Mouse (Mus musculus): Measurements from ENCODE around the gene Dok7.

Gene Dok7

DNA sequence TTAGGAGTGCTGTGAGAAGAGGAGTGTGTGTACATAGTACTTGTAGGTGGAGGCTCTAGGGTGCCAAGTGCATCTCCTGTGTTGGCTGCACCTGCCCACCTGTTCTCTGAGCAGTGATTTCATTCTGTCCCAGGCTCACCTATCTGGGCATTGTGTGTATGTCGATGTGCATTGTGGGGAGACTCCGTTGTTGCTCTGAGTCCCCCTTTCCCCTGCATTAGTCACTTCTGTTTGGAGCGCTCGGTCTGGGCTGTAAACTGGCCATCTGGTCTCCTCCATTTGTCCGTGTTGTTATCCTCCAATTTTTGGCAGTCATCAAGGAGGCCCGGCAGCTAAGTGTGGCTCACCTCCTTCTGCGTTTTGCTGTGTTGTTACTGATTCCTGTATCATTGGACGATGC lies 63.5 kb downstream of the Dok7 start:
- peak; percentile 80 to 85 for DNase-seq

DNA sequence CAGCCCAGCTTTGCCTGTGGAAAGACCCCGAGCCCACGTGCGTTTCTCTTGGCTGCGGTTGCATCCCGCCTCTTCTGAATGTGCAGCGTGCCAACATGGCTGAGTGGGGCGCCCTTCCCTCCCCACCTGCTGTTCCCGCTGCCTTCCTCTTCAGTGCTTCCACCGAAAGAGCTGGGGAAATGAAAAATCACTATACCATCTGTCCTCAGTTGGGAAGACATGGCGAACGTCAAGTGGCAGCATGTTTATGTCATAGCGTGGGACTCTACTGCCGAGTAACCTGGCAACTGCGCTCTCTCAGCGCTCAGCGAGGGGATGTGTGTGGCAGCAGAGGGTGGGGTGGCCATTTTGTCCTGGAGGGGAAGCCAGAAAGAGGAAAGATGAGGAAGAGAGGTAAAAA lies 72.6 kb downstream of the Dok7 start:
- DNase-seq: peak in 1 of 2 experiments; percentile 34

DNA sequence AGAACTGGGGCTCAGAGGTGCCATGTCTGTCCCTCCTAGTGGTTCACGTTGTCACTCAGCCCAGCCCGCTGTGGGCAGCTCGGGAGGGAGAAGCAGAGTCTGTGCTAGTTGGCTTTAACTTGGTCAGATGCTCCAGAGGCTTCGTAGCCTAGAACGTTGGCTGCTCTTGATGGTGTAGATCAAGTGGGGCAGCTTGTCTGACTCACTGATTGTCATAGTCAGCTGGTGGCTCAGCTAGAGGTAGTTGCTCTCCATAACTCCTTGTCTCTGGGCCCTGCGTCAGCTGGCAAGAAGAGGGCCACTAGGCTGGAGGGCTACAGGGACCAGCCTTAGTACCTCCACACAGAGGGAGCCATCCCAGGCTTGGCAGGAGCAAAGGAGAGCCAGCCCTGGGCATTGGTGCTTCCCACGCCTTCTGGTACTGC lies 73.2 kb downstream of the Dok7 start:
- peak in 1 of 2 experiments; percentile 45 for DNase-seq

DNA sequence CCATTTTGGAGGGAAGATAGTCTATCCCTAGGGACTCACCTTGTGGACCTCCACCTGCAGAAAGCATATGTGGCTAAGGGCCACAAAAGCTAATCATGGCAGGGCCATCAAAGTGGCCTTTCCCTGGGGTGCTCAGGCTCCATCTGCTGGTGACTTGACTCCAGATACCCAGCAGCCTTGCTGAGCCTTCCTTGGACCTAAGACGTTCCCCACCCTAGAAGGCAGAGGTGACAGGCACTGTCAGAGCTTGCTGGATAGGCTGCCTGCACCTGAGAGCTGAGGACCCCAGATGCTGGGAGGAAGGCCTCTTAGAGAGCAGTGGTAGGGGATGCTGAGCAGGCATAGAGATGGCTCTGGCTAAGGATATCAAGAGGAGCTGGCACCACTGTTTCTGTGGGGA lies 74.7 kb downstream of the Dok7 start:
- DNase-seq: peak; percentile 57 to 60

DNA sequence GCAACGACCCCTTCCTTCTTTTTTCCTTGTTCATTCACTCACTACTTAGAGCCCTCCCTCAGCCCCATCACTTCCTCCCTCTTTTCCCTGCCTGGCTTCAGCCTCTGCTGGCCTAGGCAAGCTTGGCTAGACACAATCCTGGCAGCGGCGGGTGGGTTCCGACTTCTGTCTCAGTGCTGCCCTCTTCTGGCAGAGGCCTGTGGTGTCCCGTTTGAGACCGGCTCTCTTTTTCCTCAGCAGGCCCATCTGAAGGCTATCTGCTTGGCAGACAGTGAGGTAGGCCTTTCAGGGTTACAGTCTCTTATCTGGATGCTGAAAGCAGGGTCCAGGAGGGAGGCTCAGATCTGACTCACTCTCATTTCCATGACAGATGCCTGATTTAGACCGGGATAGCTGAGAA lies 75.2 kb downstream of the Dok7 start:
- DNase-seq: peak; percentile 94

DNA sequence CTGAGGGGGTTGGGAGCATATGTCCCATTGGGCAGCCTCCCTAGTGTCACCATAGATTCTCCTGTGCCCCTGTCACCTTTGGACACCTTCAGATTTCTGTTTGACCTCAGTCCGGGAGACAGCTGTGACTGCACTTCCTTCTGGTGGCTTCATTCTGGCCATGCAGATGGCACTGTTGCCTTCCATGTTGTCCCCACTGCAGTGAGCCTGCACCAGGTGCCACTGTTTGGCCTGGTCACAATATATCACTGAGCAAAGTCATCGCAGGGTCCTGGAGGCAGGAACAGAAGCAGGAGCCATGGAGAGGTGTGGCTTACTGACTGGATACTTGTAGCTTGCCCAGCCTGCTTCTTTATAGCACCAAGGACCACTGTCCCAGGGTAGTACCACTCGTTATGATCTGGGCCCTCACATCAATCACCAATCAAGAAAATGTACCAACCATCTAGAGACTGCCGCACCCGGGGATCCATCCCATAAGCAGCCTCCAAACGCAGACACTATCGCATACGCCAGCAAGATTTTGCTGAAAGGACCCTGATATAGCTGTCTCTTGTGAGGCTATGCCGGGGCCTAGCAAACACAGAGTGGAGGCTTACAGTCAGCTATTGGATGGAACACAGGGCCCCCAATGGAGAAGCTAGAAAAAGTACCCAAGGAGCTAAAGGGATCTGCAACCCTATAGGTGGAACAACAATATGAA lies 75.9 kb downstream of the Dok7 start:
- no peak for DNase-seq

DNA sequence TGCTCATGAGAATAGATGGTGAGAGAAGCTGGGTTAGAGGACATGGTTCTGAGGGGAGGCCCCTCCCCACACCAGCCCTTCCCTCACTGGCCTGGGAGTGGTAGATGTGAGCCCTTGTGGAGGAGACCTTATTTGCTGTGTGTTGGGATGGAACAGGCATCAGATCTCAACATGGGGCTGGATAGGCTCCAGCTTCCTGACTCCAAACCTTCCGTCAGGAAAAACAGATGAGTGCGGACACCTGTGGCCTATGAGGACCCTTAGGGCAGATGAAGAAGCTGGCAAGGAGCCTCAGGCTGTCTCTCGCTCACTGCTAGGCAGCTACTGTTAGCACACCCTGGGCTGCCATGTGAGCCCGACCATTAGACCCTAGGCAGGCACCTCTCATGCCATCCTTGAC lies 76.9 kb downstream of the Dok7 start:
- DNase-seq: no peak

DNA sequence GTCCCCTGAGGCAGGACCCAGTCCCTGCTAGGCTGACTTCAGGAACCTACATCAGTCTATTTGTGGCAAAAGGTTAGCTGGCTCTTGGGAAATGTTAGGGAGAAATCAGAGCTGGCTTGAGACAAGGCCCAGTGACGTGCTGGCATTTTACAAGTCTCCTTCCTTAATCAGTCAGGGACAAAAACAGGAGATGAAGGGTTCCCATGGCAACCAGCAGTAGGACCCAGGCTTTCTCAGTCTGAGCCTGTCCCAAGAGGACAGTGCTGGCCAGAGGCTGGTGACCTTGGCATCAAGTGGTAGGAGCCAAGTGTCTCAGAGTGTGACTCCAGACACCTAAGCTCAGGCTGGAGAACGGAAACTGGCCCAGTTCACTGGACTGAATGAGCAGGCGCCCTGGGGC lies 77.7 kb downstream of the Dok7 start:
- DNase-seq: no peak

DNA sequence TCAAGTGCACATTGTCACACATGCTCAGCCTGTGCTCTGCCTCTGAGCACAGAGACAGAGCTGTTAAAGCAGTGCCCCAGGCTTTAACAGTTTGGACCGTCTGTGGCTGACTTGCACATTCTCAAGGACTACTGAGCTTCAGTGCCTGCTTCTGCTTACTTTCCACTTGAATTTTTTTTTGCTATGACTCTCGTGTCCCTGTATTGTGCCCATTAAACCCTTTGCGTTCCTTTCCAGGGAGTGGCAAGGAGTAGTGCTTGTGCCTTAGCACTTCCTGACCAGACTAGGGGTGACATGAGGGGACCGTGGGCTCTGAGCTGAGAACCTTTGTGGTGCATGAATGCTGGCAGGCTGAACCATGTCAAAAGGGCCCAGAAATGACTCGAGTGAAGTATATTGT lies 79.3 kb downstream of the Dok7 start:
- DNase-seq: no peak

All from cerebellum, adult 18-20 months (tissue).